Mouse (Mus musculus): ENCODE results near the gene Pip4k2b. TPM values are rescaled to one million over a fixed set of nuclear protein-coding genes. Genes with fewer than 3 reads are reported as not detected.

The Pip4k2b gene
- polyA plus RNA-seq, 1 experiment, result 17.6 TPM

GRCm38 (mm10) chr11:97743423-97743822, 1.1 kb downstream of the Pip4k2b start:
- H3K27me3 ChIP-seq (ENCODE audit: control insufficient read depth, insufficient read depth, low read length), result no peaks in the 10 kb centered on the region
- peaks cover 6% of the 10 kb centered on the region; the same call in 1 of the 2 replicates for H3K36me3 ChIP-seq (ENCODE audit: control insufficient read depth, insufficient read depth, low read length)
- WGBS, result under 1% methylated on average over 9 of the region's 9 CpGs
- peak in 1 of 2 experiments; percentile 18 for DNase-seq (ENCODE audit: low read depth in 1 of 2, low spot score in 2 of 2)
- peaks cover 15% of the 10 kb centered on the region; the same call in 1 of the 2 replicates for H3K4me1 ChIP-seq (ENCODE audit: control insufficient read depth, insufficient read depth, insufficient read length)
- TF ChIP-seq CTCF (IDR thresholded peaks at IDR 0.05; ENCODE audit: extremely low read depth, insufficient read depth, insufficient read length, insufficient replicate concordance) (no peak), POLR2A (IDR thresholded peaks at IDR 0.05; ENCODE audit: low read depth, low read length) (no peak)
- peak overlapping the region; percentile 90 for H3K27ac ChIP-seq (ENCODE audit: insufficient read depth, low read length)
- peak overlapping the region; percentile 80 for H3K4me3 ChIP-seq (ENCODE audit: extremely low read depth, insufficient read depth, insufficient read length)

GRCm38 (mm10) chr11:97742591-97742990, 1.9 kb downstream of the Pip4k2b start:
- WGBS, result 47% methylated on average over 9 of the region's 9 CpGs
- H3K27me3 ChIP-seq (ENCODE audit: control insufficient read depth, insufficient read depth, low read length), result no peaks in the 10 kb centered on the region
- peak overlapping the region; percentile 90; the same call in 1 of the 2 replicates for H3K27ac ChIP-seq (ENCODE audit: insufficient read depth, low read length)
- peaks cover 3% of the 10 kb centered on the region; the same call in 1 of the 2 replicates for H3K36me3 ChIP-seq (ENCODE audit: control insufficient read depth, insufficient read depth, low read length)
- TF ChIP-seq POLR2A (IDR thresholded peaks at IDR 0.05; ENCODE audit: low read depth, low read length) (no peak), CTCF (IDR thresholded peaks at IDR 0.05; ENCODE audit: extremely low read depth, insufficient read depth, insufficient read length, insufficient replicate concordance) (no peak)
- H3K4me3 ChIP-seq (ENCODE audit: extremely low read depth, insufficient read depth, insufficient read length), result peak overlapping the region; percentile 21
- no peak for DNase-seq (ENCODE audit: low read depth in 1 of 2, low spot score in 2 of 2)
- peaks cover 15% of the 10 kb centered on the region; the same call in 1 of the 2 replicates for H3K4me1 ChIP-seq (ENCODE audit: control insufficient read depth, insufficient read depth, insufficient read length)

GRCm38 (mm10) chr11:97742157-97742556, 2.3 kb downstream of the Pip4k2b start:
- H3K27ac ChIP-seq (ENCODE audit: insufficient read depth, low read length), result no peak overlapping the region
- H3K4me1 ChIP-seq (ENCODE audit: control insufficient read depth, insufficient read depth, insufficient read length), result peaks cover 15% of the 10 kb centered on the region; the same call in 1 of the 2 replicates
- H3K4me3 ChIP-seq (ENCODE audit: extremely low read depth, insufficient read depth, insufficient read length), result no peak overlapping the region
- H3K27me3 ChIP-seq (ENCODE audit: control insufficient read depth, insufficient read depth, low read length), result no peaks in the 10 kb centered on the region
- WGBS, result 80% methylated on average over 5 of the region's 5 CpGs
- H3K36me3 ChIP-seq (ENCODE audit: control insufficient read depth, insufficient read depth, low read length), result peaks cover 3% of the 10 kb centered on the region; the same call in 1 of the 2 replicates
- TF ChIP-seq POLR2A (IDR thresholded peaks at IDR 0.05; ENCODE audit: low read depth, low read length) (no peak), CTCF (IDR thresholded peaks at IDR 0.05; ENCODE audit: extremely low read depth, insufficient read depth, insufficient read length, insufficient replicate concordance) (no peak)
- DNase-seq (ENCODE audit: low read depth in 1 of 2, low spot score in 2 of 2), result no peak

- Histone ChIP-seq H3K4me1 (ENCODE audit: control insufficient read depth, insufficient read depth, insufficient read length) (peaks cover 15% of the 10 kb centered on the region; the same call in 1 of the 2 replicates), H3K4me3 (ENCODE audit: extremely low read depth, insufficient read depth, insufficient read length) (no peak overlapping the region), H3K27me3 (ENCODE audit: control insufficient read depth, insufficient read depth, low read length) (no peaks in the 10 kb centered on the region), H3K27ac (ENCODE audit: insufficient read depth, low read length) (no peak overlapping the region), H3K36me3 (ENCODE audit: control insufficient read depth, insufficient read depth, low read length) (no peaks in the 10 kb centered on the region)
- DNase-seq (ENCODE audit: low read depth in 1 of 2, low spot score in 2 of 2), result peak in 1 of 2 experiments; percentile 22
- 44% methylated on average over 7 of the region's 7 CpGs for WGBS
- TF ChIP-seq CTCF (IDR thresholded peaks at IDR 0.05; ENCODE audit: extremely low read depth, insufficient read depth, insufficient read length, insufficient replicate concordance), result no peak
- TF ChIP-seq POLR2A (IDR thresholded peaks at IDR 0.05; ENCODE audit: low read depth, low read length), result no peak
Measured at GRCm38 (mm10) chr11:97740190-97740589, 4.3 kb downstream of the Pip4k2b start.

- no peaks in the 10 kb centered on the region for H3K36me3 ChIP-seq (ENCODE audit: control insufficient read depth, insufficient read depth, low read length)
- no peak overlapping the region for H3K27ac ChIP-seq (ENCODE audit: insufficient read depth, low read length)
- H3K4me1 ChIP-seq (ENCODE audit: control insufficient read depth, insufficient read depth, insufficient read length), result peaks cover 15% of the 10 kb centered on the region; the same call in 1 of the 2 replicates
- DNase-seq (ENCODE audit: low read depth in 1 of 2, low spot score in 2 of 2), result no peak
- TF ChIP-seq POLR2A (IDR thresholded peaks at IDR 0.05; ENCODE audit: low read depth, low read length), result no peak
- no peak for TF ChIP-seq CTCF (IDR thresholded peaks at IDR 0.05; ENCODE audit: extremely low read depth, insufficient read depth, insufficient read length, insufficient replicate concordance)
- H3K4me3 ChIP-seq (ENCODE audit: extremely low read depth, insufficient read depth, insufficient read length), result no peak overlapping the region
- H3K27me3 ChIP-seq (ENCODE audit: control insufficient read depth, insufficient read depth, low read length), result no peaks in the 10 kb centered on the region
- WGBS, result 100% methylated on average over 3 of the region's 3 CpGs
Measured at GRCm38 (mm10) chr11:97739155-97739554, 5.3 kb downstream of the Pip4k2b start.

GRCm38 (mm10) chr11:97738703-97739102, 5.8 kb downstream of the Pip4k2b start:
- Histone ChIP-seq H3K36me3 (ENCODE audit: control insufficient read depth, insufficient read depth, low read length) (no peaks in the 10 kb centered on the region), H3K4me3 (ENCODE audit: extremely low read depth, insufficient read depth, insufficient read length) (no peak overlapping the region), H3K27me3 (ENCODE audit: control insufficient read depth, insufficient read depth, low read length) (no peaks in the 10 kb centered on the region), H3K27ac (ENCODE audit: insufficient read depth, low read length) (no peak overlapping the region), H3K4me1 (ENCODE audit: control insufficient read depth, insufficient read depth, insufficient read length) (peaks cover 15% of the 10 kb centered on the region; the same call in 1 of the 2 replicates)
- DNase-seq (ENCODE audit: low read depth in 1 of 2, low spot score in 2 of 2), result no peak
- no peak for TF ChIP-seq CTCF (IDR thresholded peaks at IDR 0.05; ENCODE audit: extremely low read depth, insufficient read depth, insufficient read length, insufficient replicate concordance)
- WGBS, result 72% methylated on average over 6 of the region's 6 CpGs

GRCm38 (mm10) chr11:97737600-97737999, 6.9 kb downstream of the Pip4k2b start:
- no peak for TF ChIP-seq POLR2A (IDR thresholded peaks at IDR 0.05; ENCODE audit: low read depth, low read length)
- TF ChIP-seq CTCF (IDR thresholded peaks at IDR 0.05; ENCODE audit: extremely low read depth, insufficient read depth, insufficient read length, insufficient replicate concordance), result no peak
- H3K27me3 ChIP-seq (ENCODE audit: control insufficient read depth, insufficient read depth, low read length), result no peaks in the 10 kb centered on the region
- no peak for DNase-seq (ENCODE audit: low read depth in 1 of 2, low spot score in 2 of 2)
- 90% methylated on average over 4 of the region's 4 CpGs for WGBS
- no peaks in the 10 kb centered on the region for H3K36me3 ChIP-seq (ENCODE audit: control insufficient read depth, insufficient read depth, low read length)
- H3K4me3 ChIP-seq (ENCODE audit: extremely low read depth, insufficient read depth, insufficient read length), result no peak overlapping the region
- peaks cover 9% of the 10 kb centered on the region; the same call in 1 of the 2 replicates for H3K4me1 ChIP-seq (ENCODE audit: control insufficient read depth, insufficient read depth, insufficient read length)
- no peak overlapping the region for H3K27ac ChIP-seq (ENCODE audit: insufficient read depth, low read length)
